Mouse (Mus musculus): ENCODE data around the gene Ralgds. TPM values are rescaled to one million over a fixed set of nuclear protein-coding genes. Genes with fewer than 3 reads are reported as not detected.

Gene Ralgds
- polyA plus RNA-seq, 1 experiment from 2014 or later: 87.8 TPM

DNA sequence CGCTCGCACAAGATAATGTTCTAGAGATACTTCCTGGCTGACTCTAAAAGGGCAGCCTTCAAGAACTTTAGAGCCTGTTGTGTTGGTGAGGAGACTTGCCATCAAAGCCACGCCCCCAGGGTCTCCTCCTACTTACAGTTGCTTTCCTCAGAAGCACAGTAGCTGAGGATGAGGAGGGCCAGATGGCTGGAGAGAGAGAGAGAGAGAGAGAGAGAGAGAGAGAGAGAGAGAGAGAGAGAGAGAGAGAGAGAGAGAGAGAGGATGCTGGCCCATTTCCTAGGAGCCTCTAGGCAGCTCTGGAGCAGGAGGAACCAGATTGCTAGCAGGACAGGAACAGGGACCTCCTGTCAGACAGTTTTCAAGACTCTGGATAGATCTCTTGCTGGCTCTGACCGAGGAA is 23.2 kb downstream of the Ralgds start:
- Histone ChIP-seq H3K4me3 (no peak overlapping the region), H3K4me2 (replicated peaks) (no peak overlapping the region), H3K36me3 (no peaks in the 10 kb centered on the region), H3K9ac (replicated peaks) (no peak overlapping the region), H3K4me1 (peaks cover 89% of the 10 kb centered on the region), H3K9me3 (no peaks in the 10 kb centered on the region), H3K27me3 (no peaks in the 10 kb centered on the region), H3K27ac (replicated peaks) (peak overlapping the region; percentile 89)
- ATAC-seq (replicated peaks): no peak
- WGBS: 64% methylated on average over 4 of the region's 4 CpGs

DNA sequence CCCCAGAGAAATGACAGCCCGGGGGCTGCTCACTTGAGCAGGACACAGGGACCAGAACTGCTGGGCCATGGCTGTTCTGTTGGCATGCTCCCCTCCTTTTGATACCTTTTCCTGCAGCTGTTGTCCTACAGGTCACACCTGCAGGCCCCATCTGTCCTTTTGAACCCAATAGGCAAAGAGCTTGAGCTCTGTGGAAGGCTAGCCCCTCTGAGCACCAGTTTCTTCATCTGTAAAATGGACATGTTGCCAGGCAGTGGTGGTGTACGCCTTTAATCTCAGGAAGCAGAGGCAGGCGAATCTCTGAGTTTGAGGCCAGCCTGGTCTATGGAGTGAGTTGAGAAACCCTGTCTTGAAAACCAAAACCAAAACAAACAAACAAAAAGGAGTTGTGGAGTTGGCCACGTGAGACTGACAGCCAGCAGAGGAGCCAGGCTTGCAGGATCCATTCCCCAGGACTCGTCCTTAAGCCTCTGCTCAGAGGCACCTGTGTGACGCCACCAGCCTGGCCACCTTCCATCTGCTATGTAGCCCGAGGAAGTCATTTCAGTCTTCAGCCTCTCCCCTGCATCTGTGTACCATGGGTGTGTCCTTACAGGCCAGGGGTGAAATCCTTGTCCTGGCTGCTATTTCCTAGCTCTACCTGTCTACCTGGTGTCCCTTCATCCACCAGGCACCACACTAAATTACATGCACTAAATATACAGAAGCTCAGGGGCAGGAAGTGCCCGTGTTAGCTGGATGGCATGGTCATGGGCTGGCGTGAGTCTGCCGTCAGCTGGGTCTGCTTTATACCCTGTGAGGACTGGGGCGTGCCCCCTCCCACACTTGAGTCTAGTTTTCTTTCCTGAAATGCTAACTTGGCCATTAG is 24.1 kb downstream of the Ralgds start:
- Histone ChIP-seq H3K27me3 (no peaks in the 10 kb centered on the region), H3K9me3 (no peaks in the 10 kb centered on the region), H3K4me3 (no peak overlapping the region), H3K27ac (replicated peaks) (peak overlapping the region; percentile 89), H3K36me3 (peaks cover 4% of the 10 kb centered on the region), H3K4me2 (replicated peaks) (no peak overlapping the region), H3K4me1 (peaks cover 89% of the 10 kb centered on the region), H3K9ac (replicated peaks) (no peak overlapping the region)
- ATAC-seq (replicated peaks): no peak
- 76% methylated on average over 11 of the region's 11 CpGs for WGBS

DNA sequence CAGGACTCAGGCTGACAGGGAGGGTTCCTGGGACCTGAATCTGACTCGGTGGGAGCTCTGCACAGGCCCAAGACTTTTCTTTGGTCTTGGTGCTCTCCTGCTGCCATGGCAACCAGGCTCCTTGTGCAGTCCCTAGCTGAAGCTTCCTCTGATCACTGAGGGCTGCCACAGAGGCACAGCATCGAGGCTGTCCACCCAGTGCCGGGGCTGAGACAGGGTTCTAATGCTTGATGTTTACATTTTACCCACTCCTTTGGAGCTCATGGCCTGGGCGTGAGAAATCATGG is 24.7 kb downstream of the Ralgds start:
- no peaks in the 10 kb centered on the region for H3K9me3 ChIP-seq
- no peak overlapping the region for H3K4me3 ChIP-seq
- ATAC-seq (replicated peaks): no peak
- WGBS: 24% methylated on average over 4 of the region's 4 CpGs
- no peaks in the 10 kb centered on the region for H3K27me3 ChIP-seq
- no peak overlapping the region for H3K27ac ChIP-seq (replicated peaks)
- H3K9ac ChIP-seq (replicated peaks): no peak overlapping the region
- H3K4me1 ChIP-seq: peaks cover 83% of the 10 kb centered on the region
- no peak overlapping the region for H3K4me2 ChIP-seq (replicated peaks)
- peaks cover 10% of the 10 kb centered on the region for H3K36me3 ChIP-seq

DNA sequence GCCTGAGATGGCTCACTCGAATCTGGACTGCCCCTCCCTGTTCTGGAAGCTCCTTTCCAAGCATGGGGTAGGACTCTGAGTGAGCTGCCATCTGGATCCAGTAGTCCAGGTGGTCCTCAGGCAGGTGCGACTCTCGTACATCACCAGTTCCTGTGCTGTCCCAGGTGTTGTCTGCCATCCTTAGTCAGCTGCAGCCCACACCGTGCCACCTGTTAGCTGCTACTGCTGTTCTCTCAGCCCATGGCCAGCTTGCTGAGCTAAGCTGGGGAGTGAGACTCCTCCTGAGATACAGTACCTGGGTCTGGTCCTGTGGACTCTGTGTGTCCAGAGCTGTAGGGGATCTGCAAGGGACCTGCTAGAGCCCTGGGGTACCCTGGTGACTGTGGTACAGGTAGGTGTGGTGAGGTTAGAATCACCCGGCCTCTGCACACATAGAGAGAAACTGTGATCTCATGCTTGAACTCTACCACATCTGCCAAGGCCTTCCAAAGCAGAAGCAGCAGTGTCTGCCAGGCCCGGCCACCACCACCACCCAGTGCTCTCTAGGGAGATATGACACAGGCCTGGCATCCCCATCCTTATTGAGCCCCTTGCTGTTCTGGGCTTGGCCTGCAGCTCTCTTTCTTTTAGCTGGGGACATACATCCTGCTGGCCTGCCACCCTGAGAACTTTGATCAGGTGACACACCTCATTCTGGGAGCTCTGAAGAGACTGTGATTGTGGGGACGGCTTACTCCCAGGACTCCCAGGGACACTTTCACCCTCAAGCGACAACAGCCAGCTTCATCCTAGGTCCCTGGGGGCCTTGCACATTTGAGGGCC is 25.3 kb downstream of the Ralgds start:
- Histone ChIP-seq H3K27me3 (no peaks in the 10 kb centered on the region), H3K9me3 (no peaks in the 10 kb centered on the region), H3K9ac (replicated peaks) (no peak overlapping the region), H3K4me3 (no peak overlapping the region), H3K4me1 (peaks cover 77% of the 10 kb centered on the region), H3K4me2 (replicated peaks) (no peak overlapping the region), H3K27ac (replicated peaks) (peak overlapping the region; percentile 80), H3K36me3 (peaks cover 15% of the 10 kb centered on the region)
- no peak for ATAC-seq (replicated peaks)
- 73% methylated on average over 8 of the region's 8 CpGs for WGBS

DNA sequence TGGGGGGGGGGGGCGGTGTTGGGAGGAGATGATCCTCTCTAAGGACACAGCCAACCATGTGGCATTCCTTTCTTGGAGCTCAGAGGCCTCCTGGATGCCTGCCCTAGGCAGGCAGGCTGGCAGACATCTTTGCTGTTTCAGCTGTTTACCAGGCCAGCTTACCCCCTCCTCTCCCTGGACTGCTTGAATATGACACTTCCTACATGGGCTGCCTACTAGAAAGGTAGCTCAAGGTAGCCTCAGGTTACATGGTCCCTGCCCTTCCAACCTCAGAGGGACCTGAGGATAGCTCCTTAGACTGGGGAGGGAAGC is 25.8 kb downstream of the Ralgds start:
- H3K9ac ChIP-seq (replicated peaks): no peak overlapping the region
- H3K4me2 ChIP-seq (replicated peaks): no peak overlapping the region
- no peaks in the 10 kb centered on the region for H3K27me3 ChIP-seq
- H3K4me3 ChIP-seq: no peak overlapping the region
- 45% methylated on average over 1 of the region's 1 CpGs for WGBS
- peak overlapping the region; percentile 80 for H3K27ac ChIP-seq (replicated peaks)
- peaks cover 20% of the 10 kb centered on the region for H3K36me3 ChIP-seq
- no peak for ATAC-seq (replicated peaks)
- H3K4me1 ChIP-seq: peaks cover 71% of the 10 kb centered on the region
- H3K9me3 ChIP-seq: no peaks in the 10 kb centered on the region

DNA sequence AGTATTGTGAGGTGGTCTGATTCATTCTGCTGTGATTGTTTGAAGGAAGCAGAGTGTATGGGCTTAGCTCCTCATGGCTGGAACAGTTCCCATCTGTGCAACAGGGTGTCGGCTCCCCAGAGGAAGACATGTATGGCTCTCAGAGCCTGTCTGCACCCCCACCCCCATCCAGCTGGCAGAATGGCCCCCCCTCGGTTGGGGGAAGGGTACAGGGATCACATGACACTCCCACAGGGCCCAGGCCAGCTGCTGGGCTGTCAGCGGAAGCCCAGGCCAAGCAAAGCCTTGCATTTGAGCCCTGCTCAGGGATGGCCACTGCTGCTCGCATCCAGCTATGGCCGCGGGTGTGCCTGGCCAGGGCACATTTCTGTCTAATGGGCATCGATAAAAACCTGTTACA is 26.3 kb downstream of the Ralgds start:
- peaks cover 67% of the 10 kb centered on the region for H3K4me1 ChIP-seq
- H3K9ac ChIP-seq (replicated peaks): no peak overlapping the region
- H3K36me3 ChIP-seq: peaks cover 25% of the 10 kb centered on the region
- no peak overlapping the region for H3K4me2 ChIP-seq (replicated peaks)
- no peaks in the 10 kb centered on the region for H3K27me3 ChIP-seq
- no peaks in the 10 kb centered on the region for H3K9me3 ChIP-seq
- 53% methylated on average over 7 of the region's 7 CpGs for WGBS
- H3K27ac ChIP-seq (replicated peaks): peak overlapping the region; percentile 80
- H3K4me3 ChIP-seq: no peak overlapping the region
- ATAC-seq (replicated peaks): peak; percentile 53

DNA sequence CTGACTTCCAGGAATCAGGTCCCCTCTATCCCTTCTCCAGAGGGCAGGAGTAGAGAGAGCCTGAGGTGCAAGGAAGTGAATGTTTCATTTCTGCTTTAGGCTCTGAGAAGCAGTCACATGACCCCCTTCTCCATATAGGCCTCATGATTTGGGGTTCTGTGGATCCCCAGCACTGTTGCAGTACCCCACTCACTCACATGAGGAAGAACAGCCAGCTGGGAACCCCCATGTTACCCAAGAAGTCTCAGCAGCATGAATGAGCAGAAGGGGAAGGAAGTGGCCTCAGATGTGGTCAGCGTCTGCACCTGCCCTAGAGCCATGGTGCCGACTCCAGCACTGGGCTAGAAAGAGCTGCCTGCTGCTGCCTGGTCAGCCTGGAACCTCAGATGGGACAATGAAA is 27.0 kb downstream of the Ralgds start:
- no peaks in the 10 kb centered on the region for H3K9me3 ChIP-seq
- ATAC-seq (replicated peaks): no peak
- H3K36me3 ChIP-seq: peaks cover 32% of the 10 kb centered on the region
- peak overlapping the region; percentile 80; the same call in 1 of the 2 replicates for H3K27ac ChIP-seq (replicated peaks)
- no peak overlapping the region for H3K4me2 ChIP-seq (replicated peaks)
- WGBS: 93% methylated on average over 2 of the region's 2 CpGs
- peaks cover 59% of the 10 kb centered on the region for H3K4me1 ChIP-seq
- no peaks in the 10 kb centered on the region for H3K27me3 ChIP-seq
- H3K4me3 ChIP-seq: no peak overlapping the region
- no peak overlapping the region for H3K9ac ChIP-seq (replicated peaks)

DNA sequence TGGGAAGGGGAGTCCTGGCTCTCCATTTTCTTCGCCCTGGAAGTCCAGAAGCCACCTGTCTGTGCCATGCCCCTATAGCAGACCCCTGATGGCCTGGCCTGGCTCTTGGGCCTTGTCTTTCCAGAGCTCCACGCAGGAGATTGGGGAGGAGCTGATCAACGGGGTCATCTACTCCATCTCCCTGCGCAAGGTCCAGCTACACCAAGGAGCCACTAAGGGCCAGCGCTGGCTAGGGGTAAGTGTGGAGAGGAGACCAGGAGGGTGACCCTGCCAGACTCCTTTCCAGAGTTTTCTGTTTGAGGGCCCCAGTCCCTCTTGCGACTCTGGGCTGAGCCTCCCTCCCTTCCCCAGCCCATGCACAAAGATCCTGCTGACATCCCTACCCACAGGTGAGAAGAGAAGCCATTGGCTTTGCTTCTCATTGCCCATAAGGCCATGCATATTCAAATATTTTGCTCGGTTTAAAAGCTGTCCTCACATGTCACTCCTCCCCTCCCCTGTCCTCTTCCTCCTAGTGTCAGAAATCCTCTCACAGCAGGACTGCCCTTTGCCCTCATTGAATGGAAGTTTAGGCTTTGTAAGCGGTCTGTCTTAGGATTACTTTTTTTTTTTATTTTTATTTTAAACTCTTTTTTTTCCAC is 27.8 kb downstream of the Ralgds start:
- Histone ChIP-seq H3K27me3 (no peaks in the 10 kb centered on the region), H3K4me2 (replicated peaks) (no peak overlapping the region), H3K4me3 (no peak overlapping the region), H3K4me1 (peaks cover 52% of the 10 kb centered on the region), H3K27ac (replicated peaks) (no peak overlapping the region), H3K36me3 (peaks cover 40% of the 10 kb centered on the region), H3K9ac (replicated peaks) (no peak overlapping the region), H3K9me3 (no peaks in the 10 kb centered on the region)
- ATAC-seq (replicated peaks): no peak
- WGBS: 81% methylated on average over 8 of the region's 8 CpGs

DNA sequence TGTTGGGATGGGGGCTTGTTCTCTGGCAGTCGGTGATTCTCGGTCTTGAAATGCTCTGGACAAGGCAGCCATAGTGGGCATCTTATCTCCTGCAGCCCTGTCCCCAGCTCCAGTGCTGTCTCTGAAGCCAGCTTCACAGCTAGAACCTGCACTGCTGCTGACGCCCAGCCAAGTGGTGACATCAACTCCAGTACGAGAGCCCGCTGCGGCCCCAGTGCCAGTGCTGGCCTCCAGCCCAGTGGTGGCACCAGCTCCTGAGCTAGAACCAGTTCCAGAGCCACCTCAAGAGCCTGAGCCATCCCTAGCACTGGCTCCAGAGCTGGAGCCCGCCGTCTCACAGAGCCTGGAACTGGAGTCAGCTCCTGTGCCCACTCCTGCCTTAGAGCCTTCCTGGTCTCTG is 31.0 kb downstream of the Ralgds start:
- H3K4me3 ChIP-seq: no peak overlapping the region
- WGBS: 69% methylated on average over 8 of the region's 8 CpGs
- 0 out of 2 replicates have a peak overlapping the region, but pooled peaks have one; percentile 15 for H3K27ac ChIP-seq (replicated peaks)
- ATAC-seq (replicated peaks): no peak
- peaks cover 54% of the 10 kb centered on the region for H3K36me3 ChIP-seq
- no peak overlapping the region for H3K9ac ChIP-seq (replicated peaks)
- no peaks in the 10 kb centered on the region for H3K27me3 ChIP-seq
- no peaks in the 10 kb centered on the region for H3K9me3 ChIP-seq
- no peak overlapping the region for H3K4me2 ChIP-seq (replicated peaks)
- H3K4me1 ChIP-seq: peaks cover 24% of the 10 kb centered on the region

DNA sequence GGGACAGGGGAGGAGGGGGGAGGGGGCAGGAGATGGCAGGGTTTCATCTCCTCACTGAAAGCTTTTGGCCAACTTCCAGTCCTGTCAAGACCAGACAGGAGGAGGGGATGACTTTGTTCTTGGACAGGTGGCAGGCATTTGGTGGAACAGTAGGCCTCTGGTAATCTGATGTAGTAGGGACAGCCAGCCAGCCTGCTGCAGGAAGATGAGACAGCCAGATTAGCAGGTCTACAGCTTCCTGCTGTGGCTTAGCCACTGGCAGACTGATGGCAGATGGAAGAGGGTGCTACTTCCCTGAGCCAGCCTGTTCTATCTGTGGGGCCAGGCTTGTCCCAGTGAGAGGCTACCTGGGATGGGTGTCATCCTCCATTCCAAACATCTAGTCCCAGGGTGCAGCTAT is 33.1 kb downstream of the Ralgds start:
- Histone ChIP-seq H3K9ac (replicated peaks) (no peak overlapping the region), H3K36me3 (peaks cover 75% of the 10 kb centered on the region), H3K4me2 (replicated peaks) (no peak overlapping the region), H3K27ac (replicated peaks) (peak overlapping the region; percentile 44), H3K4me3 (no peak overlapping the region), H3K4me1 (0 out of 2 replicates have a peak, but pooled peaks cover 4% of the 10 kb centered on the region), H3K27me3 (no peaks in the 10 kb centered on the region), H3K9me3 (no peaks in the 10 kb centered on the region)
- ATAC-seq (replicated peaks): no peak

DNA sequence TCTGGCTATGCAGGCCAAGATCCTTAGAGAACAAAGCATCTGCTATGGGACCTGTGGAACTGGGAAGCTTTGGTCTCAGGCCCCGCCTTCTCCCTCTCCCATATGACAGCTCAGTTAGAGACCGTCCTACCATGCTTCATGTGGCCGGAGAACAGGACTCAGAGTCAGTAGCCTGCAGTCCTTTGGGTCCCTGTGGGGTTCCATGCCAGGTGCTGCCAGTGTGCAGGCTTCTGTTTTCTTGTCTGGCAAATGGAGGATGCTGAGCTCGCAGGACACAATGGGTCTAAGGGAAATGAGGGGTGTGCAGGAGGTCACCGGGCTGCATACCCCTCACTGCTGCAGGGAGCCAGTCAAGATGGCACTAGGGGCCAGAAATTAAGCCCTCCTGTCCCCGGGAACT is 33.6 kb downstream of the Ralgds start:
- Histone ChIP-seq H3K9ac (replicated peaks) (no peak overlapping the region), H3K27me3 (no peaks in the 10 kb centered on the region), H3K36me3 (peaks cover 81% of the 10 kb centered on the region), H3K4me2 (replicated peaks) (no peak overlapping the region), H3K9me3 (no peaks in the 10 kb centered on the region), H3K4me3 (no peak overlapping the region), H3K4me1 (0 out of 2 replicates have a peak, but pooled peaks cover 4% of the 10 kb centered on the region), H3K27ac (replicated peaks) (peak overlapping the region; percentile 44)
- WGBS: 81% methylated on average over 6 of the region's 6 CpGs
- ATAC-seq (replicated peaks): no peak
